14 mouse cellular contexts compared by ENCODE assay signal in genomic region chr1:75692781-75693180, GRCm38 (mm10).
DNase-seq lines count a peak whose midpoint lies in the region; ATAC-seq and TF ChIP-seq lines count a peak whose summit lies in the region.
"Had no signal": no experiment of that assay in that cellular context is flagged by ENCODE, and none has a peak within 500 bp of the region (broad histone marks: within the 10 kb centered on the region; RNA-seq: fewer than 3 reads in every experiment).

No protein-coding gene starts in this region.

- no peaks in the 10 kb centered on the region for H3K9me3 ChIP-seq in hindbrain, embryonic 12.5 days (replicated peaks)
- H3K9me3 ChIP-seq in hindbrain, embryonic 11.5 days (ENCODE audit: control insufficient read depth, low read length): no peaks in the 10 kb centered on the region
- no peaks in the 10 kb centered on the region for H3K9me3 ChIP-seq in neural tube, embryonic 12.5 days
- H3K9me3 ChIP-seq in forebrain, postnatal 0 days (ENCODE audit: low read length): no peaks in the 10 kb centered on the region
- H3K9me3 ChIP-seq: embryonic facial prominence, embryonic 15.5 days; liver, embryonic 15.5 days had no signal

- H3K4me2 ChIP-seq in hindbrain, embryonic 12.5 days (replicated peaks): no peak overlapping the region
- no peak overlapping the region for H3K4me2 ChIP-seq in hindbrain, embryonic 11.5 days (replicated peaks; ENCODE audit: low read depth, low read length)
- no peak overlapping the region for H3K4me2 ChIP-seq in neural tube, embryonic 12.5 days (replicated peaks)
- H3K4me2 ChIP-seq in forebrain, postnatal 0 days (ENCODE audit: low read depth): no peak overlapping the region
- H3K4me2 ChIP-seq: embryonic facial prominence, embryonic 15.5 days; liver, embryonic 15.5 days had no signal

- no peak for TF ChIP-seq CTCF in forebrain, postnatal 0 days (IDR thresholded peaks at IDR 0.05; ENCODE audit: low read depth)

- H3K36me3 ChIP-seq in hindbrain, embryonic 12.5 days: no peaks in the 10 kb centered on the region
- H3K36me3 ChIP-seq in hindbrain, embryonic 11.5 days (ENCODE audit: control insufficient read depth, insufficient read depth, low read length): no peaks in the 10 kb centered on the region
- no peaks in the 10 kb centered on the region for H3K36me3 ChIP-seq in neural tube, embryonic 12.5 days
- H3K36me3 ChIP-seq in forebrain, postnatal 0 days (ENCODE audit: insufficient read depth): no peaks in the 10 kb centered on the region
- H3K36me3 ChIP-seq: embryonic facial prominence, embryonic 15.5 days; liver, embryonic 15.5 days had no signal

- H3K9ac ChIP-seq in hindbrain, embryonic 12.5 days: no peak overlapping the region
- no peak overlapping the region for H3K9ac ChIP-seq in hindbrain, embryonic 11.5 days (ENCODE audit: low read depth, low read length)
- no peak overlapping the region for H3K9ac ChIP-seq in neural tube, embryonic 12.5 days
- H3K9ac ChIP-seq in forebrain, postnatal 0 days: no peak overlapping the region
- H3K9ac ChIP-seq: embryonic facial prominence, embryonic 15.5 days; liver, embryonic 15.5 days had no signal

- 0 out of 2 replicates have a peak, but pooled peaks cover 2% of the 10 kb centered on the region for H3K27me3 ChIP-seq in hindbrain, embryonic 12.5 days
- H3K27me3 ChIP-seq in hindbrain, embryonic 11.5 days (ENCODE audit: control insufficient read depth, insufficient read depth, low read length): no peaks in the 10 kb centered on the region
- H3K27me3 ChIP-seq in neural tube, embryonic 12.5 days (replicated peaks): no peaks in the 10 kb centered on the region
- H3K27me3 ChIP-seq in forebrain, postnatal 0 days (ENCODE audit: insufficient read depth, low read length): no peaks in the 10 kb centered on the region; the same call in 1 of the 2 replicates
- H3K27me3 ChIP-seq: embryonic facial prominence, embryonic 15.5 days; liver, embryonic 15.5 days; Patski had no signal

- no peak for DNase-seq in hindbrain, embryonic 11.5 days (ENCODE audit: low spot score)
- no peak for DNase-seq in neural tube, embryonic 10.5 days (ENCODE audit: extremely low spot score, low spot score)
- no peak for DNase-seq in forebrain, postnatal 0 days
- DNase-seq in retina, embryonic 14.5 days (ENCODE audit: low spot score): no peak
- DNase-seq: adrenal gland, postnatal 10 days; gastrocnemius, adult 2 months; right cerebral cortex, postnatal 14 days had no signal

- H3K4me3 ChIP-seq in hindbrain, embryonic 12.5 days: no peak overlapping the region
- no peak overlapping the region for H3K4me3 ChIP-seq in hindbrain, embryonic 11.5 days (ENCODE audit: low read depth, low read length)
- H3K4me3 ChIP-seq in neural tube, embryonic 12.5 days: no peak overlapping the region
- H3K4me3 ChIP-seq in forebrain, postnatal 0 days (ENCODE audit: low read depth, low read length): no peak overlapping the region
- H3K4me3 ChIP-seq: embryonic facial prominence, embryonic 15.5 days; gastrocnemius, adult 2 months; liver, embryonic 15.5 days had no signal

- no peak overlapping the region for H3K27ac ChIP-seq in hindbrain, embryonic 12.5 days
- no peak overlapping the region for H3K27ac ChIP-seq in hindbrain, embryonic 11.5 days (ENCODE audit: low read depth, low read length)
- no peak overlapping the region for H3K27ac ChIP-seq in neural tube, embryonic 12.5 days
- H3K27ac ChIP-seq in forebrain, postnatal 0 days (ENCODE audit: low read depth, low read length): no peak overlapping the region
- H3K27ac ChIP-seq: gastrocnemius, adult 2 months; kidney, postnatal 0 days; liver, embryonic 15.5 days had no signal

- ATAC-seq in hindbrain, embryonic 12.5 days (ENCODE audit: low FRiP score): peak; percentile 77
- ATAC-seq in hindbrain, embryonic 11.5 days (ENCODE audit: low FRiP score): no peak; the same call in 1 of the 2 replicates
- ATAC-seq in neural tube, embryonic 12.5 days (ENCODE audit: low FRiP score, low read depth): peak; percentile 50; the same call in 1 of the 2 replicates
- peak; percentile 42; the same call in 1 of the 2 replicates for ATAC-seq in forebrain, postnatal 0 days
- ATAC-seq in granulocyte monocyte progenitor cell, adult 5-6 weeks (replicated peaks; ENCODE audit: poor library complexity, severe bottlenecking): no peak

- WGBS in hindbrain, embryonic 12.5 days: 73% methylated on average over 1 of the region's 1 CpGs
- WGBS in hindbrain, embryonic 11.5 days: 88% methylated on average over 1 of the region's 1 CpGs
- 91% methylated on average over 1 of the region's 1 CpGs for WGBS in neural tube, embryonic 12.5 days
- whole genome bisulfite sequencing in forebrain, postnatal 0 days: 38% methylated on average over 1 of the region's 1 CpGs

- peaks cover 8% of the 10 kb centered on the region for H3K4me1 ChIP-seq in hindbrain, embryonic 12.5 days
- no peaks in the 10 kb centered on the region for H3K4me1 ChIP-seq in hindbrain, embryonic 11.5 days (replicated peaks; ENCODE audit: control insufficient read depth, insufficient read depth, low read length)
- no peaks in the 10 kb centered on the region for H3K4me1 ChIP-seq in neural tube, embryonic 12.5 days
- H3K4me1 ChIP-seq in forebrain, postnatal 0 days (ENCODE audit: insufficient read depth): no peaks in the 10 kb centered on the region
- H3K4me1 ChIP-seq: liver, embryonic 15.5 days had no signal

Comparison
In these comparisons a context has a peak if more than half of its experiments do, and no peak if none do; other contexts are left out.
1. ATAC-seq: peak in hindbrain, embryonic 12.5 days (single experiment), neural tube, embryonic 12.5 days (single experiment) and forebrain, postnatal 0 days (single experiment); none in hindbrain, embryonic 11.5 days (single experiment) and granulocyte monocyte progenitor cell, adult 5-6 weeks (single experiment).